Mouse (Mus musculus) left cerebral cortex, postnatal 14 days (tissue): ENCODE measurements at regions not wholly inside any gene's neighbourhood (a gene's known extent, or its start where the extent isn't known, plus 50 kb on each side); places are given as distances from the start of the nearest gene placed in this dataset.
A peak's percentile ranks its signal among the peaks of the same experiment; 100 is the strongest.

Source experiments
- DNase-seq, 2 experiments: peaks; one replicate each; pipeline ENCODE4 v3.0.0; 2021 to 2022; ENCODE audit warnings: low spot score in 2 of 2, mixed read lengths in 1 of 2
- intact Hi-C: fragments of 180-260 bp; cut with DNase I; formaldehyde crosslinking; loops from one replicate; pipeline ENCODE4 v1.15.1; 2025

DNA sequence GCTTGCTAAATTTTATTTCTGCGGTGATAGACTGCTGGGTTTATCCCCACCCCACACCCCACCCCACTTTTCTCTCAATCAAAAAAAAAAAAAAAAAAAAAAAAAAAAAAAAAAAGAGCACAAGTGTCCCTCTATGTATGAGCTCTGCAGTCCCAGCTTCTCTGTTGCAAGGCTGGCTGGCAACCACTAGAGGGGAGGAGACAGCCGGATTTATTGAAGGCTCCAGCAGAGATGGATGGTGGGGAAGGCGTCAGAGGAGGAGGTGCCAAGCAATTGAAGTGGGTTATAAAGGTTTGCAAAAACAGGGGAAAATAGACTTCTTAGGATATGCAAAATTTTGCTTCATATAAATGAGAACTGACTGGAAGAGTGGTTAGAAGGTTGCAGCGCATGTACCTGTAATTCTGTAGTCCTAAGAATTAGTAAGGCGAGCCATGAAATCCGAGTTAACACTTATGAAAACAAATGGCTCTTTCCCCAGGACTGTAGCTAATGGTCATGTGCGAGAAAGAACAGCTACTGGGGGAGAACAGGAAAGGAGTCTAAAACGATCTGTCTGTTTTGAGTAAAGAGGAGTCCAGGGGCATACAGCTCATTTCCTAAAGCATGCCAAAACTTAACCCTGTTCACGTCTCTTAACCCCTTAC is 885.1 kb upstream of the Pou3f3 start:
- peak; percentile 84 to 92 for DNase-seq
- intact Hi-C loops, result loop anchor here (5.0 to 10.0 kb wide), 6 partner anchors 82 to 902 kb away; no protein-coding TSS in a partner anchor

DNA sequence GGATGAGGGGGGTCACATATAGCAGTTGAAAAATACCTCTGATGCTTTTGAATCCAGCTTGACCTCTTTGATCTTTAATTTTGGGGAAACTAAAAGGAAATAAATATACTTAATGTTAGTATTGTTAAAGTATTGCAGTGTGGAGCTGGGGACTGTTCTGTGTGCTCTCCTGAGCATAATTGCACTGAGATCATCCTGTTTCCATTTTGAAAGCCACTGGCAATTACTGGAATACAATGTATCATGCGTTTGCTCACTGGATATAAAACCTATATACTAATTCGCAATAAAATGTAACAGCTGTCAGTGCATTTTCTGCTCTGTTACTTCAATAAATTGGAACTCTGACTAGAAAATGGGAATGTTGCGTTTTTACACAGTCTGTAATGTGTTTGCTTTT is 884.4 kb upstream of the Pou3f3 start:
- intact Hi-C loops, result loop anchor here (5.0 to 10.0 kb wide), 6 partner anchors 81 to 901 kb away; no protein-coding TSS in a partner anchor
- DNase-seq, result no peak

DNA sequence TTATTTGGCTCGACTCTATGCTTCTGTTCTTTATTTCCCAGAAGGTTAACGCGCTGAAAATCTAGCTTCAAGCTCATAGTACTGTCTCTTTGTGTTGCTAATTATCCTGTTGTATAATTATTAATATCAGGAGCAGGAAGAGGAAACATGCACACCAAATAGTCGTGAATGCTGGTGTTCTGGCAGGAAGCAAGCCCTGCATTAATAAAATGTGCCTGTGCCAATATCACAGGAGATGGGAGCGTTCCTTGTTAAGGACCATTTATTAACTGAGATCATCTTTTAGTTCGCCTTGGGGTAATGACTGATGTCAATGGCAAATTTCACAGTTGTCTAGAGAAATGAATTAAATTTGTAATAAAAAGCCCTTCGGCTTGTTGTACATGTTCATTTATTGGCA is 883.5 kb upstream of the Pou3f3 start:
- intact Hi-C loops, result loop anchor here (5.0 to 10.0 kb wide), 6 partner anchors 80 to 900 kb away; no protein-coding TSS in a partner anchor
- no peak for DNase-seq

DNA sequence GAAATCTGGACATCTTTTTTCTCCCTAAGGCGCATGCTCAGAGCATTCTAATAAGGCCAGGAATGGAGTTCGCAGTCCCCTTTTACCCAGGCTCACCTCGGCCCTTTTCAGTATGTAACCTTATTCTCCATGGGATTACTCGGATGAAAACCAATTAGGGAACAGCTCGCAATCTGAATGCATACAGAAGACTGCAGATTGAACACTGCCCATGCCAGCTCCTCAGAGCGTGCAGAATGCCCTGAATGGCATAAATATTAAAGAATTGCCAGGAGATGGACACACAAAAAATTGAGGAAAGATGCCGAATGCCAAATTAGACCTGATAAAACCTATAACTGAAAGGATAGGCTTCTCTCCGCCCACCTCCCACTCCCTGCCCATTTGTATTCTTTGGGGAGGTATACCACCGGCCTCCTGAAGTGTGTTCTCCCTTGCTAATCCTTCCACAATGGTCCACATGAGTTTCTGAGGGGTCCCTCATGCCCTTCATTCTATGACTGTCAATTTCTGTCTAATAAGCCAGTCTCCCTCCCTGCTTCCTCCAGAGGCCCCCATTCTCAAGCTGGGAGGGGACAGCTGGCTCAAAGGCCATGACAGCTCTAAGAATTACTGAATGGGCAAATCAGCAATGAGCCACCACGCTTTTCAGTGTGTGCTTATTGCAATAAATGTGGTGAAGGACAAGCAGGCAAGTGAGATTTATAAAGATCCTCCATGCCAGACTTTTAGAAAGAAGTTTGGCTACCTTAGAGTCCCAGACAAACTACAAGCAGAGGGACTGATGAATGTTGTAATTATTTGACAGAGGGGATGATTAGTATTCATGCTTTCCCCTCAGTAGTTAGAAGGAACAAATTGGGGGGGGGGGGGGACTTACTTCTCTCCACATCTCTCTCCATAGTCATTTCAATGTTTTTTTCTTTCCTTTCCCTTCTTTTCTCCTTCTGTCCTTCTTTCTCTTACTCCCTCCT is 881.2 kb upstream of the Pou3f3 start:
- no peak for DNase-seq
- intact Hi-C loops, result loop anchor here (5.0 to 10.0 kb wide), 6 partner anchors 78 to 898 kb away; no protein-coding TSS in a partner anchor

DNA sequence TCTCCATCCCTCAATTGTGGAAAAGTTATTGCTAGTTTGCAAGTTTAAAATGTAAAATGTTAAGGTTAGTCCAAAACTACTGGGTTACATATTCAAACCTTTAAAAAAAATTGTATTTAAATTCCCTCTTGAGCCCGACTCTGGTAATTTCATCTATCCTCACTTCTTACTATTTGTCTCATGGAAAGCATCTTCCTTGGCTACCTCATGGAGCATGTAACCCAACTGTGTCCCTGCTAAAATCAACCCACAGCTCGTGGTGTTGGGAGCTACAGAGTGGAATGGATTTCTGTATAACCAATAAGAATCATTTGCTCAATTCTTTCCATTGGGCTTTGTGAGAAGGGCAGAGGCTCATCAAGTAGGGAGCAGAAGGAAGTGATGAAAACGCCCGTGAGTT is 880.5 kb upstream of the Pou3f3 start:
- intact Hi-C loops, result loop anchor here (10.0 kb wide), 2 partner anchors 540 to 660 kb away; no protein-coding TSS in a partner anchor

DNA sequence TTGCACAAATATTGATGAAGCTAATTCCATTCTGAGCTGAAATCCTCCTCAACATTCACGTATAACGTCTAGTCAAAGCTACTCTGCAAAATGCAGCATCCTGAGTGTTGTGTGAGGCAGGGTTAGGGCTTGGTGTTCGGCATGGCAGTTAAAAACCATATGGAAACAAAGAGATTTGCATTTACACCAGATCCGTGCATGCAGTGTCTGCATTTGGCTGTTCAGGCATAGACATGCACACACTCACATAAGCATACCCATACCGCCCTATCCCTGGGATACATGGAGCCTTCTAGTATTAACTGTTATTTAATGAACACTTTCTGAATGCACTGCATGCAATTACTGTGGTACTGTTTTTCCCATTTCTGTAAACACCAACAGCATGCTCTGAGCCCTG is 872.8 kb upstream of the Pou3f3 start:
- intact Hi-C loops, result loop anchor here (10.0 kb wide), 1 partner anchor 952 kb away; no protein-coding TSS in a partner anchor
- no peak for DNase-seq

More for the DNA sequence above, 880.5 kb upstream of the Pou3f3 start:
- no peak for DNase-seq

DNA sequence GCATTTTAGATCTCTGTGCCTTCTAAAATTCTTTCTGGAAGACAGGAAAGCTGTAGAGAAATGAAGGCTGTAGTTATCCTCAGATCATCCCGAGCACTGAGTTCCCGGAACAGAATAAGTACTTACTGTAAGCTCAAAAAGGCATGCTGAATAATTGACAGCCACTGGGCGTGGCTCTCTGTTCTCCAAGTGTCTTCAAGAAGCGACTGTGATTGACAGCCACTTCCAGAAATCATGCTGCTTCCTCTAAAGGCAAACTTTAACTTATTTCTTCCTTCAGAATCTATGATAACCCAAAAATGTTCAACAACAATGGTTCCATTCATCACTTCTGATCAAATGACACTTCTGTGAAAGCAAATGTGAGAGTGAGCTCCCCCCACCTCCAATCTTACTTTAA is 870.3 kb upstream of the Pou3f3 start:
- DNase-seq, result no peak
- intact Hi-C loops, result loop anchor here (10.0 kb wide), 1 partner anchor 950 kb away; no protein-coding TSS in a partner anchor

DNA sequence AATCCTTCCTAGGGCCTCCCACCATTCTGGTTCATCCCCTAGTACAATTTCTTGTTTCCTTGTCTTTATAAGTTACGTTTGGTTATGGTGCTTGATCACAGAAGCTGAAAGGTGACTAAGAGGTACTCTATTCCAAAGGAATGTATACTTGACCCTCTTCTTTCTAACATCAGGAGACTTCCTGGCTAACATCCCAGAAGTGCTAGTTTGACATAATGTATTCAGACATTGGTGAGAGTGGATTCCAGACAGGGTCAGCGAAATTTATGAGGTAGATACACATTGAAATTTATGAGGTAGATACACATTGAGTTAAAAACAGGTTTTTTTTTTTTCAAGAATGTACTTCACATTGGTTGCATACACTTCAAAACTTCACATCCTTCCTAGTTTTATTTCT is 863.9 kb upstream of the Pou3f3 start:
- intact Hi-C loops, result no loop called here
- DNase-seq, result no peak
